Mouse (Mus musculus) heart, postnatal 0 days (tissue): ENCODE measurements around the gene Sprn.

Experiments used
- CTCF ChIP-seq: IDR thresholded peaks from 2 replicates; pipeline ENCODE4 v1.5.1; 2016; ENCODE audit warnings: antibody characterized with exemption, control low read depth, low read depth
- EP300 ChIP-seq: IDR thresholded peaks from 2 replicates; pipeline ENCODE4 v1.6.1; 2016; ENCODE audit warnings: antibody characterized with exemption, low read depth

- TF ChIP-seq CTCF (no peak), EP300 (no peak)
Measured at GRCm38 (mm10) chr7:140120484-140120883, 34.2 kb downstream of the Sprn start.
